Mouse (Mus musculus) mature B cell (primary cell): ENCODE measurements around the gene Sepsecs.

ENCODE experiments used
- in situ Hi-C: fragments of 300-500 bp; cut with MboI; formaldehyde crosslinking; loops from 2 replicates; pipeline ENCODE4 v1.14.3; 2019

Sepsecs gene

DNA sequence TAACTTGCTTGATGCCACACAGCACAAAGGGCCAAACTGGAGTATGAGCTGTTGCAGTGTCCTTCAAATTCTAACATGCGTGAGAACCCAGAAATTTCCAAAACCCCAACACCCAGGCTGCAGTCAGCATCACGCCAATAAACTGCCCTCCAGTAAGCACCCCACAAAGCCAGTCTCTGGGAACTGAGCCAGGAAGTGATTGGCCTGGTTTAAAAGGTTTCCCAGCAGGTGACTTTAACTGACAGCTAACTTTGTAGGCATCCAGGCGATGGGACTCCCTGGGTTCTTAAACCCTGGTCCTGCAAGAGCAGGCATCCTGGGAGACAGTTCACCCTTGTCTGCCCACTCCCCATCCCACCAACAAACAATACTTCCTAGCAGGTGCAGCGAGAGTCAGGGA lies 59.2 kb downstream of the Sepsecs start:
- in situ Hi-C loops, result no loop called here

DNA sequence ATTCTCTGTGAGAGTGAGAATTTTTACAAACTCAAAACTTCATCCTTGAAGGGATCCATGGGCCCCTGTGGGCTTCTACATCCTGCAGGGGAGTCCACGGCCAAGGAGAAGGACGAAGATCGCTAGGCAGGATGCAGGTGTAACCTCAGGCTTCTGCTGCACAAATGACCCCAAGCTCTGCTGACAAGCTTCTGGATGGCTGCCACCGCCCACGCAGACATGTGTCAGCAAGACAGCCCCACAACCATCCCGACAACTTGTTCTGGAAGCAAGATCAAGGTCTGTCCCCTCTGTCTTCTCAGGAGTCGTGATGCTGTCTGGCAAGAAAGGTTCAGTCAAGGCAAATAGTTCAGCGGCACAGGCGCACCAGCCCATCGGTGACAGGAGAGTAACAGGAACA lies 59.8 kb downstream of the Sepsecs start:
- in situ Hi-C loops, result no loop called here

DNA sequence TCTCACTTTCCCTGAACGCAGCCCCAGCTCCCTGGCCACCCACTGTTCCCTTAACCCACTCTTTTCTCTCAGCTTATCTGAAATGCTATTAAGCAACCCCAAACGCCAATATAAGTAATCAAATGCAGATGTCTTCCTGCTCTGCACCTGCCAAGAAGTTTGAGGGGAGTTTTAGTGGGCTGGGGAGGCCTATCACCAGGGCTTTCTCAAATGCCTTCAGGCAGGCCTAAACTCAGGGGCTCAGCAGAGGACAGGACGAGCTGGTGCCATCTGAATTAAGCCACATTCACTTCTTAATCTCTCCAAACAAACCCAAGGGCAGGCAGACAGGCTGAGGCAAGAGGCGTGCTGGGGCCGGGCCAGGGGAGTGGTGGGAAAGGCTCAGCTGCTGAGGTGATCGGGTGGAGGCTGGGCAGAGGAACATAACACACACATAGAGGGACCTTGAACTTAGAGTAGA lies 64.9 kb downstream of the Sepsecs start:
- in situ Hi-C loops, result no loop called here

DNA sequence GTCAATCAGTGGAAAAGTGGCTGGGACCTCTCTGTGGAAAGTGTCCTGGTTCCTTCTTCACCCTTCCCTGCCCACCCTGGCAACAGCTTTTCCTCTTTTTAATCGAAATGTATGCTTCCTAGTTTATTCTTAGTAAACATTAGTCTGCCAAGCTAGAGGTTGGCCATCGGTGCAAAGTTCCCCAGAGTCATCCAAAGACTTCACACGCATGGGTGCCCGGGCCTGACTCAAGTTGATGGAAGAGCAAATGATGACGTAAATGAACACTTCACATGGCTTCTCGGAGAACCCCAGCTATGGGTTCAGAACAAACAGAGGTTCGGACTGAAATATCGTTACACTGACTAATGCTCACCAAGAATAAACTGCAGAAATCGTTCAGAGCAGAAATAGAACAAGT lies 78.9 kb downstream of the Sepsecs start:
- in situ Hi-C loops, result no loop called here
